Mouse (Mus musculus) E14TG2a.4 (cell line): ENCODE results near the gene Arhgap10.
"Not testable (repeated sequence)": the region's sequence is repeated elsewhere in the genome, so short reads cannot be mapped to it uniquely, and the experiment has no call there.

Source experiments
- H3K27me3 ChIP-seq: 2 replicates; pipeline ENCODE4 v1.6.1; 2014; ENCODE audit warnings: low read length, control low read depth; ENCODE audit not compliant: insufficient read depth
- H3K36me3 ChIP-seq: 2 replicates; pipeline ENCODE4 v1.6.1; 2014; ENCODE audit warnings: low read length, control low read depth; ENCODE audit not compliant: insufficient read depth
- H3K4me1 ChIP-seq: replicated peaks from 2 replicates; pipeline ENCODE4 v1.6.1; 2014; ENCODE audit warnings: low read depth, low read length, control low read depth
- H3K4me3 ChIP-seq: replicated peaks from 2 replicates; pipeline ENCODE4 v1.5.1; 2014; ENCODE audit warnings: mild to moderate bottlenecking, low read length
- H3K9me3 ChIP-seq: 2 replicates; pipeline ENCODE4 v1.6.1; 2014; ENCODE audit warnings: low read length, control low read depth
- CTCF ChIP-seq: conservative IDR thresholded peaks from 2 replicates; pipeline ENCODE4 v1.5.1; 2014; ENCODE audit warnings: low read length
- NANOG ChIP-seq: IDR thresholded peaks from 2 replicates; pipeline ENCODE4 v1.6.1; 2014; ENCODE audit warnings: borderline replicate concordance, low read length, mixed read lengths
- POU5F1 ChIP-seq: IDR thresholded peaks from 2 replicates; pipeline ENCODE4 v1.6.1; 2014; ENCODE audit warnings: low read length, borderline replicate concordance

Gene Arhgap10

GRCm38 (mm10) chr8:77328473-77328872 lies 189.3 kb downstream of the Arhgap10 start:
- no peak for TF ChIP-seq NANOG
- TF ChIP-seq CTCF, result no peak
- no peak for TF ChIP-seq POU5F1
- Histone ChIP-seq H3K36me3 (no peaks in the 10 kb centered on the region), H3K4me1 (peaks cover 9% of the 10 kb centered on the region), H3K4me3 (no peak overlapping the region), H3K9me3 (no peaks in the 10 kb centered on the region), H3K27me3 (no peaks in the 10 kb centered on the region)

- Histone ChIP-seq H3K9me3 (no peaks in the 10 kb centered on the region), H3K36me3 (no peaks in the 10 kb centered on the region), H3K4me1 (peaks cover 9% of the 10 kb centered on the region), H3K4me3 (no peak overlapping the region), H3K27me3 (no peaks in the 10 kb centered on the region)
- no peak for TF ChIP-seq CTCF
- TF ChIP-seq POU5F1, result no peak
- no peak for TF ChIP-seq NANOG
These were observed 190.4 kb downstream of the Arhgap10 start for GRCm38 (mm10) chr8:77327326-77327725.

- not testable (repeated sequence) for H3K36me3 ChIP-seq, H3K9me3 ChIP-seq, H3K27me3 ChIP-seq, H3K4me3 ChIP-seq, H3K4me1 ChIP-seq
These were observed 195.0 kb downstream of the Arhgap10 start for GRCm38 (mm10) chr8:77322727-77323126.

GRCm38 (mm10) chr8:77321901-77322300 lies 195.9 kb downstream of the Arhgap10 start:
- H3K36me3 ChIP-seq, result no peaks in the 10 kb centered on the region
- H3K27me3 ChIP-seq, result no peaks in the 10 kb centered on the region
- H3K9me3 ChIP-seq, result no peaks in the 10 kb centered on the region
- TF ChIP-seq CTCF (no peak), NANOG (no peak), POU5F1 (no peak)
- H3K4me1 ChIP-seq, result no peaks in the 10 kb centered on the region
- no peak overlapping the region for H3K4me3 ChIP-seq

- no peaks in the 10 kb centered on the region for H3K4me1 ChIP-seq
- no peak overlapping the region for H3K4me3 ChIP-seq
- H3K27me3 ChIP-seq, result no peaks in the 10 kb centered on the region
- no peaks in the 10 kb centered on the region for H3K36me3 ChIP-seq
- H3K9me3 ChIP-seq, result no peaks in the 10 kb centered on the region
- TF ChIP-seq POU5F1 (no peak), CTCF (no peak), NANOG (no peak)
These were observed 199.2 kb downstream of the Arhgap10 start for GRCm38 (mm10) chr8:77318590-77318989.

- H3K36me3 ChIP-seq, result no peaks in the 10 kb centered on the region
- no peak overlapping the region for H3K4me3 ChIP-seq
- no peaks in the 10 kb centered on the region for H3K27me3 ChIP-seq
- no peaks in the 10 kb centered on the region for H3K9me3 ChIP-seq
- TF ChIP-seq CTCF, result no peak
- TF ChIP-seq NANOG, result no peak
- TF ChIP-seq POU5F1, result no peak
- no peaks in the 10 kb centered on the region for H3K4me1 ChIP-seq
These were observed 200.0 kb downstream of the Arhgap10 start for GRCm38 (mm10) chr8:77317771-77318170.

GRCm38 (mm10) chr8:77313003-77313402 lies 204.8 kb downstream of the Arhgap10 start:
- Histone ChIP-seq H3K36me3 (no peaks in the 10 kb centered on the region), H3K4me1 (no peaks in the 10 kb centered on the region), H3K4me3 (no peak overlapping the region), H3K27me3 (no peaks in the 10 kb centered on the region), H3K9me3 (no peaks in the 10 kb centered on the region)
- TF ChIP-seq NANOG (no peak), CTCF (no peak), POU5F1 (no peak)

- H3K4me1 ChIP-seq, result no peaks in the 10 kb centered on the region
- TF ChIP-seq POU5F1 (no peak), CTCF (no peak), NANOG (no peak)
These were observed 206.0 kb downstream of the Arhgap10 start for GRCm38 (mm10) chr8:77311762-77312161.

GRCm38 (mm10) chr8:77310541-77310940 lies 207.2 kb downstream of the Arhgap10 start:
- Histone ChIP-seq H3K27me3 (no peaks in the 10 kb centered on the region), H3K4me3 (no peak overlapping the region), H3K4me1 (no peaks in the 10 kb centered on the region), H3K9me3 (peaks cover 18% of the 10 kb centered on the region), H3K36me3 (no peaks in the 10 kb centered on the region)
- TF ChIP-seq POU5F1, result no peak

More at GRCm38 (mm10) chr8:77311762-77312161, 206.0 kb downstream of the Arhgap10 start:
- H3K4me3 ChIP-seq, result no peak overlapping the region
- H3K9me3 ChIP-seq, result peaks cover 9% of the 10 kb centered on the region
- no peaks in the 10 kb centered on the region for H3K27me3 ChIP-seq
- no peaks in the 10 kb centered on the region for H3K36me3 ChIP-seq

- TF ChIP-seq CTCF (no peak), NANOG (no peak), POU5F1 (no peak)
- H3K9me3 ChIP-seq, result peaks cover 23% of the 10 kb centered on the region
- no peaks in the 10 kb centered on the region for H3K27me3 ChIP-seq
- no peaks in the 10 kb centered on the region for H3K36me3 ChIP-seq
- H3K4me1 ChIP-seq, result no peaks in the 10 kb centered on the region
- no peak overlapping the region for H3K4me3 ChIP-seq
These were observed 207.7 kb downstream of the Arhgap10 start for GRCm38 (mm10) chr8:77310026-77310425.
